Mouse (Mus musculus): Measurements from ENCODE around the gene Rap1gds1. TPM values are rescaled to one million over a fixed set of nuclear protein-coding genes. Genes with fewer than 3 reads are reported as not detected.
A peak's percentile ranks its signal among the peaks of the same experiment; 100 is the strongest.

Gene Rap1gds1
- polyA plus RNA-seq, 1 experiment from 2014 or later, result 89.0 TPM

DNA sequence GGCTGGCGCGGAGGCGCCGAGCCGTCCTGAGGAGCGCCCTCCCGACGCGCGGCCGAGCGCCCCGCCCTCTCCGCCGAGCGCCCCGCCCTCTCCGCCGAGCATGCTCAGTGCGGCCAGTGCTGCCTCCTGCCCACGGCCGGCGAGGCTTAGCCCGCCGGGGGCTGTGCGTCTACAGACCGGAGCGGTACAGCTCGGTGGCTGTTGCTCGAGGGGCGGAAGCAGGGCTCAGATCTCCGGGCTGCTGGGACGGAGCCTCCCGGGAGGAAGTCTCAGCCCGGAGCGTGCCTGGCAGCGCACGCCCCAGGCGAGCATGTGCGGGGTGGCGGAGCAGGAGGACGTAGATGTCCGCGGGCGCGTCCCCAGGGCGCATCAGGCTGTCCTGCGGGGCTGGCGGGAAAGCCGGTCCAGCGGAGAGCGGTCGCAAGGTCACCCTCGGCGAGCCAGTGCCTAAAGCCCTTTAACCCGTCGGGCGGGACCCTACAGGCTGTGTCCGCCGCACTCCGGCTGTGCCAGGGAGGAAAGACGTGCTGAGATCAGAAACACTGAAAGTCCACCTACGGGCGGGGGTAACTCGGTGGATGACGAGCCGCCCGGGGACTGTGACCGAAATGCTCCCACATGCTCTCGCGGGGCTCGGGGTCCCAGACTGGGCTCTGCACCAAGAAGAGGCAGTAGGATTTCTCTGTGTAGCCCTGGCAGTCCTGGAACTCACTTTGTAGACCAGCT is 495 bp upstream of the Rap1gds1 start:
- peak overlapping the region; percentile 73 for H3K9ac ChIP-seq (ENCODE audit: low read length)
- H3K4me1 ChIP-seq (ENCODE audit: control insufficient read depth, insufficient read depth, low read length), result peaks cover 7% of the 10 kb centered on the region; the same call in 1 of the 2 replicates
- ATAC-seq (ENCODE audit: insufficient read depth, low FRiP score, low TSS enrichment), result peak; percentile 95
- H3K27me3 ChIP-seq (ENCODE audit: control insufficient read depth, insufficient read depth, low read length), result no peaks in the 10 kb centered on the region
- peak overlapping the region; percentile 92 for H3K4me3 ChIP-seq (ENCODE audit: low read depth, low read length)
- H3K36me3 ChIP-seq (ENCODE audit: control insufficient read depth, insufficient read depth, low read length), result no peaks in the 10 kb centered on the region
- WGBS, result under 1% methylated on average over 51 of the region's 72 CpGs
- DNase-seq (ENCODE audit: low spot score), result peak; percentile 95
- H3K4me2 ChIP-seq (ENCODE audit: low read depth), result peak overlapping the region; percentile 88
- H3K9me3 ChIP-seq (ENCODE audit: control insufficient read depth, low read length), result no peaks in the 10 kb centered on the region
- H3K27ac ChIP-seq (ENCODE audit: low read depth, low read length), result peak overlapping the region; percentile 97

DNA sequence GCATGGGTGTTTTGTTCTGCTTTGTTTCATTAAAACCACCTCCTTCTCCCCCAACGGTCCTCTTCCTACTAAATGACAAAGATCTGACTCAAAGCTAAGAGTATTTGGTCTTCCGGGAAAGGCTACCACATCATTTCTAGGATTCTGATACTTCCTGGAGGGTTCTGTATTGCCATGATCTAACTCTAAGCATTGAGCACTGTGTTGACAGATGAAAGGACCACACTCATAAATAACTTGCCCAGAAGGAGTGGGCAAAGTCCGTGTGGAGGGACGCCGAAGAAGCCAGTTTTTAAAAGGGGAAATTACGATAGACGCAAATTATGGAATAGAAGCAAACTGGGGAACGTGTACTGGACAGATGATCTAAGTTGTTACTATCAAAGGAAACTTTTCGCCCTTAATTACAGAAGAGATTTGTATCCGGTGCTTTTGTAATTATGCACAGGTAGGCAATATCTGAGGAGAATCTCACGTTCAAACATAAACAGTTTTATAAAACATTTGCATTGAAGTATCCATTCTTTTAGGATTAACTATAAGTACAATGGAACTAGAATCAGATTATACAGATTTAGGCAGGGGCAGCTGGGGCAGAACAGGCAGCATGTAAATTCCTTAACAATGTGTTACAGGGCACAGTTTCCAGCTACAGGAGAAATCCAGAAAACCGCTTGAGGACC is 1.1 kb downstream of the Rap1gds1 start:
- 6% methylated on average over 12 of the region's 12 CpGs for WGBS
- Histone ChIP-seq H3K4me1 (ENCODE audit: control insufficient read depth, insufficient read depth, low read length) (peaks cover 7% of the 10 kb centered on the region; the same call in 1 of the 2 replicates), H3K9me3 (ENCODE audit: control insufficient read depth, low read length) (no peaks in the 10 kb centered on the region), H3K4me2 (ENCODE audit: low read depth) (peak overlapping the region; percentile 62), H3K36me3 (ENCODE audit: control insufficient read depth, insufficient read depth, low read length) (no peaks in the 10 kb centered on the region), H3K27me3 (ENCODE audit: control insufficient read depth, insufficient read depth, low read length) (no peaks in the 10 kb centered on the region), H3K4me3 (ENCODE audit: low read depth, low read length) (peak overlapping the region; percentile 92), H3K27ac (ENCODE audit: low read depth, low read length) (peak overlapping the region; percentile 97), H3K9ac (ENCODE audit: low read length) (peak overlapping the region; percentile 95)
- ATAC-seq (ENCODE audit: insufficient read depth, low FRiP score, low TSS enrichment) (no peak), DNase-seq (ENCODE audit: low spot score) (peak; percentile 13)

DNA sequence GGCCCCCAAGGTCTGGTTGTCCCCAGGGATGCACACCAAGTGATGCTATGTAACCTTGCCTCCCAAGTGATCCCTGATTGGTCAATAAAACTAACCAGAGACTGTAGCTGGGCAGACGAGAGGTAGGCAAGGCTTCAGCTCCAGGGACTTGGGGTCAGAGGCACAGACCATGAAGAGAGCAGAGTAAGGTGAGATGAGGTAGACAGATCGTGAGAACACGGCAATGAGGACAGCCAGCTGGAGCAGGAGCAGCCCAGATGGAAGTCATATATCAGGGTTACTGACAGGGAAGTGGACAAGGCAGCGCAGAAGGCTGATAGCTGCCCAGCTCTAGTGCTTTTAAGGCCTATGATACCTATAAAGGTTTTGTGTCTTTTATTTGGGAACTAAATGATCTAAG is 5.5 kb downstream of the Rap1gds1 start:
- no peaks in the 10 kb centered on the region for H3K36me3 ChIP-seq (ENCODE audit: control insufficient read depth, insufficient read depth, low read length)
- WGBS, result 26% methylated on average over 4 of the region's 4 CpGs
- H3K4me2 ChIP-seq (ENCODE audit: low read depth), result no peak overlapping the region
- no peak overlapping the region for H3K27ac ChIP-seq (ENCODE audit: low read depth, low read length)
- H3K9me3 ChIP-seq (ENCODE audit: control insufficient read depth, low read length), result no peaks in the 10 kb centered on the region
- H3K4me1 ChIP-seq (ENCODE audit: control insufficient read depth, insufficient read depth, low read length), result no peaks in the 10 kb centered on the region
- no peak overlapping the region for H3K4me3 ChIP-seq (ENCODE audit: low read depth, low read length)
- no peak overlapping the region for H3K9ac ChIP-seq (ENCODE audit: low read length)
- ATAC-seq (ENCODE audit: insufficient read depth, low FRiP score, low TSS enrichment), result no peak
- DNase-seq (ENCODE audit: low spot score), result no peak
- H3K27me3 ChIP-seq (ENCODE audit: control insufficient read depth, insufficient read depth, low read length), result no peaks in the 10 kb centered on the region

DNA sequence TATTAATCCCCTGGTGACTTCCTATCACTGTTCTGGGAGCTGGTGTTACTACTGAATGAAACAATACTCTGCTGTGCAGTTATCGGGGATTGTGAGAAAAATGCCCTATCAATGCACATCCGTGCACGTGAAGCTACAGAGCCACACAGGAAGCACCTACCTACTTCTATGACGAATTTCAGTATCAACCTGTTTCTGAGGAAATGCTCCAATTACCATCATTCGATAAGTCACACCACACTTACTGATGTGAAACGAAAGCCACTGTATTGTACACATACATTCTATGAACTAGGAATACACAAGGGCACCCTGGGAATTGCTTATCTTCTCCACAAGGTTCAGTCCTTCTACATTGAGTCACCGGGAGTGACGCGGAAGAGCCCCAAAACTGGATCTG is 10.9 kb downstream of the Rap1gds1 start:
- Histone ChIP-seq H3K36me3 (ENCODE audit: control insufficient read depth, insufficient read depth, low read length) (no peaks in the 10 kb centered on the region), H3K9me3 (ENCODE audit: control insufficient read depth, low read length) (no peaks in the 10 kb centered on the region), H3K9ac (ENCODE audit: low read length) (no peak overlapping the region), H3K27ac (ENCODE audit: low read depth, low read length) (no peak overlapping the region), H3K4me2 (ENCODE audit: low read depth) (no peak overlapping the region), H3K4me3 (ENCODE audit: low read depth, low read length) (no peak overlapping the region), H3K27me3 (ENCODE audit: control insufficient read depth, insufficient read depth, low read length) (no peaks in the 10 kb centered on the region), H3K4me1 (ENCODE audit: control insufficient read depth, insufficient read depth, low read length) (no peaks in the 10 kb centered on the region)
- no peak for ATAC-seq (ENCODE audit: insufficient read depth, low FRiP score, low TSS enrichment)
- DNase-seq (ENCODE audit: low spot score), result no peak
- 95% methylated on average over 9 of the region's 9 CpGs for whole genome bisulfite sequencing

DNA sequence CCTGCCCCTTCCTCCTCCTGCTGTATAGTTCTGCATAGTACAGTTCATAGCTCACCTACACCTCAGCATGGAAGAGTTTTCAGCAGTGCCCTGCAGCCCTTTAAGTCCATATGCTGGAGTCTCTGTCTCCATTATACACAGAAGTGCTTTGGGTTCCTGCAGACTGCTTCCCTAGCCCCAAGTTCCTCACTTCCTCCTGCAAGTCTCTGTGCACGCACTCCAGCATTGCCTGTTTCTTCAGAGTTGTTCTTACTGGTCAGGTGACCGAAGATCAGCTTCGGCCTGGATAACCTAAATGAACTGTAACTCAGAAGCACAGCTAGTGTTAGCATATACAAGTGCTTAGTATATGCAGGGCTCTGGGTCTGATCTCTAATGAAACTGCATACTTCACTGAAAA is 12.9 kb downstream of the Rap1gds1 start:
- H3K4me1 ChIP-seq (ENCODE audit: control insufficient read depth, insufficient read depth, low read length), result no peaks in the 10 kb centered on the region
- no peaks in the 10 kb centered on the region for H3K9me3 ChIP-seq (ENCODE audit: control insufficient read depth, low read length)
- no peak overlapping the region for H3K4me3 ChIP-seq (ENCODE audit: low read depth, low read length)
- H3K27ac ChIP-seq (ENCODE audit: low read depth, low read length), result no peak overlapping the region
- no peaks in the 10 kb centered on the region for H3K27me3 ChIP-seq (ENCODE audit: control insufficient read depth, insufficient read depth, low read length)
- DNase-seq (ENCODE audit: low spot score), result no peak
- WGBS, result 87% methylated on average over 3 of the region's 3 CpGs
- no peaks in the 10 kb centered on the region for H3K36me3 ChIP-seq (ENCODE audit: control insufficient read depth, insufficient read depth, low read length)
- no peak for ATAC-seq (ENCODE audit: insufficient read depth, low FRiP score, low TSS enrichment)
- H3K4me2 ChIP-seq (ENCODE audit: low read depth), result no peak overlapping the region
- no peak overlapping the region for H3K9ac ChIP-seq (ENCODE audit: low read length)

DNA sequence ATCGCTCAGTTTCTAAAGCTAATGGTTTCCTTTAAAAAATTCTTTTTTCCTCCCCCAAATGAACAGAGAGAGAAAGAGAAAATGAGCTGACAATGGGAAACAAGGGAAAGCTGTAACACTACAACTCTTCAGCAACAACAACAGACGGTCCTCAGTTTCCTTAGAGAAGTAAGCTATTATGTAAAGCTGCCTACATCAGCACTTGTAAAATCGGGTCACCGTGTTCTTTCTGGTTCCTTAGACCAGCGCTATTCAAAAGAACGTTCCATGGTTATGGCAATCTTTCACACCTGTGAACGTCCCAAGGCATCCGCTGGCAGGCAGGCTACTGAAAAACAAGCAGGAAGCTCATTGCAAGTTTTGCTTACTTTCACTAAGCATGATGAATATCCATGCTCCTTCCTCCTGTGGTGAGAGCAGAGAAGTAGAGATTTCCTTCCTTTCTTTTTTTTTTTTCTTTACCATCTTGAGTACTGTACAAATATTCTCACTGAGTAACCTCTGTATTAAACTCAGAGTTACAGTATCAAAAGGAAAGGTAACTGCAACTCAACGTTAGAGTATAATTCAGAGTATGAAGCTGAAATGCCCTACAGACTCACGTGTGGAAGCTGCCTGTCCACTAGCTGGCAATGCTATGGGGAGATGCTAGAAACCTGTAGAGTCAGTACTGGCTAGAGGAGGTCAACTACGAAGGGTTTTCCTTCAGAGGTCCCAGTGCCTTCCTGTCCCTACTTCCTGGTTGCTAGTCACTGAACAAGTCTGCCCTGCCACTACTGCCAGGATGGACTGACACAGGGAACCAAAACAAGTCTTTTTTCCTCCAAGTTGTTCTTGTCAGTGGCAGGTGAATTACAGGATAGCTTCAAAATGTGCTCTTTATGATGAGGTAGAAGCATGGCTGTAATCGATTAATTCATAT is 26.0 kb downstream of the Rap1gds1 start:
- DNase-seq (ENCODE audit: low spot score) (no peak), ATAC-seq (ENCODE audit: insufficient read depth, low FRiP score, low TSS enrichment) (no peak)
- Histone ChIP-seq H3K27ac (ENCODE audit: low read depth, low read length) (no peak overlapping the region), H3K4me1 (ENCODE audit: control insufficient read depth, insufficient read depth, low read length) (no peaks in the 10 kb centered on the region), H3K4me2 (ENCODE audit: low read depth) (no peak overlapping the region), H3K4me3 (ENCODE audit: low read depth, low read length) (no peak overlapping the region), H3K9ac (ENCODE audit: low read length) (no peak overlapping the region), H3K27me3 (ENCODE audit: control insufficient read depth, insufficient read depth, low read length) (no peaks in the 10 kb centered on the region), H3K9me3 (ENCODE audit: control insufficient read depth, low read length) (no peaks in the 10 kb centered on the region), H3K36me3 (ENCODE audit: control insufficient read depth, insufficient read depth, low read length) (no peaks in the 10 kb centered on the region)
- 90% methylated on average over 12 of the region's 12 CpGs for WGBS

DNA sequence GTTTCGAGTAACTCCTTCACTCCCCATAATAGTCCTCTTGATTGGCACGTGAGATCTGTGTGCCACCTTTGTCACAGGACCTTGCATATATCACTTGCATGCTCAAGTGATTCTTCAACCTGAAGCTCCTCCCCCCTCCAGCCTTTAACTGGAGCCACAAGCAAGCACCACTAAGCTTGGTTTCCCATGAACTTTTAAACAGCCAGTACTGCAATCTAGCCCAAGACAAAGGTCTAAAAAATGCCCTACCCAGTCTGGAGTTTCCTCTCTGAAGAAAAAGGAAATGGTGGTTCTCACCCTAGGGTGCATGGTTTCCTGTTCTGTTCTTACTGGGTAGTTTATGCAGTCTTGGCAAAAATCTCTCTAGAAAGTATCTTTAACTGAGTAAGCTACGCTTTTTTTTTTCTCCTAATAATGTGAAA is 32.6 kb downstream of the Rap1gds1 start:
- DNase-seq (ENCODE audit: low spot score), result no peak
- ATAC-seq (ENCODE audit: insufficient read depth, low FRiP score, low TSS enrichment), result no peak
- Histone ChIP-seq H3K27ac (ENCODE audit: low read depth, low read length) (no peak overlapping the region), H3K9ac (ENCODE audit: low read length) (no peak overlapping the region), H3K4me1 (ENCODE audit: control insufficient read depth, insufficient read depth, low read length) (no peaks in the 10 kb centered on the region), H3K4me3 (ENCODE audit: low read depth, low read length) (no peak overlapping the region), H3K27me3 (ENCODE audit: control insufficient read depth, insufficient read depth, low read length) (no peaks in the 10 kb centered on the region), H3K9me3 (ENCODE audit: control insufficient read depth, low read length) (no peaks in the 10 kb centered on the region), H3K36me3 (ENCODE audit: control insufficient read depth, insufficient read depth, low read length) (no peaks in the 10 kb centered on the region), H3K4me2 (ENCODE audit: low read depth) (no peak overlapping the region)
- WGBS, result 89% methylated on average over 3 of the region's 3 CpGs

DNA sequence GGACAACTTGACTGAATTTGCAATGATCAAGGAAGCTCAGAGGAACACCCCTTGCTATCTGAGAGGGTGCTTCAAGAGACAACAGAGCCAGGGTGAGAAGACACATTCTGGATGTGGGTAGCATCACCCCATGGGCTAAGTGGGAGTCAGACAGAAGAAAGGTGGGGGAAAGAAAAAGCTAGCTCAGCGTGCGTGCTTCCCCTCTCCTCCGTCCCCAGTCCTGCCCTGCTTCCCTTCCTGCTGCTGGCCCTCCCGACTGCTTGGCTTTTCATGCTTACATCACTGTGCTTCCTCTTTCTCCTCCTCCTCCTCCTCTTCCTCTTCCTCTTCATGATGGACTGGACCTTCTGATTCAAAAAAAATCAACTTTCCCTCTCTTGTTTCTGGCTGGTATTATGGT is 33.1 kb downstream of the Rap1gds1 start:
- Histone ChIP-seq H3K4me2 (ENCODE audit: low read depth) (no peak overlapping the region), H3K9ac (ENCODE audit: low read length) (no peak overlapping the region), H3K9me3 (ENCODE audit: control insufficient read depth, low read length) (no peaks in the 10 kb centered on the region), H3K27ac (ENCODE audit: low read depth, low read length) (no peak overlapping the region), H3K4me3 (ENCODE audit: low read depth, low read length) (no peak overlapping the region), H3K36me3 (ENCODE audit: control insufficient read depth, insufficient read depth, low read length) (no peaks in the 10 kb centered on the region), H3K4me1 (ENCODE audit: control insufficient read depth, insufficient read depth, low read length) (no peaks in the 10 kb centered on the region), H3K27me3 (ENCODE audit: control insufficient read depth, insufficient read depth, low read length) (no peaks in the 10 kb centered on the region)
- DNase-seq (ENCODE audit: low spot score) (no peak), ATAC-seq (ENCODE audit: insufficient read depth, low FRiP score, low TSS enrichment) (no peak)
- WGBS, result 90% methylated on average over 4 of the region's 4 CpGs
